Mouse (Mus musculus) heart, postnatal 0 days (tissue): ENCODE measurements around the gene Pdhx. TPM values are rescaled to one million over a fixed set of nuclear protein-coding genes. Genes with fewer than 3 reads are reported as not detected.

ENCODE experiments used
- ATAC-seq: fragments of 200-750 bp; cut with Nextera tagmentation; 2 replicates; pipeline ENCODE4 v1.8.0; 2017; ENCODE audit warnings: low read depth, moderate number of reproducible peaks, moderate library complexity; ENCODE audit not compliant: insufficient read depth
- DNase-seq: peaks from one replicate; pipeline ENCODE4 v3.0.0-alpha.2; 2016; ENCODE audit warnings: low spot score
- H3K27ac ChIP-seq: fragments of 300-500 bp; sonication (generic); 2 replicates; pipeline ENCODE4 v1.5.1; 2014; ENCODE audit warnings: low read depth, mild to moderate bottlenecking
- H3K27me3 ChIP-seq: fragments of 300-500 bp; sonication (generic); 2 replicates; pipeline ENCODE4 v1.6.1; 2014; ENCODE audit warnings: low read length, mixed read lengths; ENCODE audit not compliant: control insufficient read depth, insufficient read depth
- H3K36me3 ChIP-seq: fragments of 300-500 bp; sonication (generic); replicated peaks from 2 replicates; pipeline ENCODE4 v1.6.1; 2014; ENCODE audit warnings: low read length, mixed read lengths; ENCODE audit not compliant: control insufficient read depth, insufficient read depth
- H3K4me1 ChIP-seq: fragments of 300-500 bp; sonication (generic); 2 replicates; pipeline ENCODE4 v1.6.1; 2014; ENCODE audit warnings: antibody characterized with exemption; ENCODE audit not compliant: control insufficient read depth, insufficient read depth
- H3K4me2 ChIP-seq: fragments of 300-500 bp; sonication (generic); 2 replicates; pipeline ENCODE4 v1.6.1; 2014; ENCODE audit warnings: low read depth, mild to moderate bottlenecking, low read length, moderate library complexity
- H3K4me3 ChIP-seq: fragments of 300-500 bp; sonication (generic); 2 replicates; pipeline ENCODE4 v1.5.1; 2014; ENCODE audit warnings: low read depth, low read length
- H3K9ac ChIP-seq: fragments of 300-500 bp; sonication (generic); replicated peaks from 2 replicates; pipeline ENCODE4 v1.6.1; 2014; ENCODE audit warnings: low read depth, low read length, mixed read lengths
- H3K9me3 ChIP-seq: fragments of 300-500 bp; sonication (generic); replicated peaks from 2 replicates; pipeline ENCODE4 v1.6.1; 2016; ENCODE audit warnings: low read length; ENCODE audit not compliant: control insufficient read depth
- CTCF ChIP-seq: IDR thresholded peaks from 2 replicates; pipeline ENCODE4 v1.5.1; 2016; ENCODE audit warnings: antibody characterized with exemption, control low read depth, low read depth
- EP300 ChIP-seq: IDR thresholded peaks from 2 replicates; pipeline ENCODE4 v1.6.1; 2016; ENCODE audit warnings: antibody characterized with exemption, low read depth
- WGBS: fragments of 180-500 bp; shearing (Covaris S2); extraction: QIAGEN DNeasy Blood & Tissue Kit; methylation state at CpG from one replicate; pipeline ENCODE4 v1.1.7; 2014; 5-methylcytosine and 5-hydroxymethylcytosine counted together
- polyA plus RNA-seq: library from polyadenylated mRNA; unstranded; fragments of >200 nt; fragmentation: Nextera tagmentation; extraction: Ambion mirVana; gene quantifications from 2 replicates; pipeline ENCODE4 v1.2.1, GENCODE M21; 2015
- total RNA-seq: library from RNA; depleted of rRNA; stranded (reverse); fragments of >200 nt; gene quantifications from 2 replicates; pipeline ENCODE4 v1.2.3, GENCODE M21; 2014; ENCODE audit warnings: low replicate concordance

The Pdhx gene
- total and polyA plus RNA-seq, 2 experiments from 2014 or later, result 50.5 to 99.2 TPM

DNA sequence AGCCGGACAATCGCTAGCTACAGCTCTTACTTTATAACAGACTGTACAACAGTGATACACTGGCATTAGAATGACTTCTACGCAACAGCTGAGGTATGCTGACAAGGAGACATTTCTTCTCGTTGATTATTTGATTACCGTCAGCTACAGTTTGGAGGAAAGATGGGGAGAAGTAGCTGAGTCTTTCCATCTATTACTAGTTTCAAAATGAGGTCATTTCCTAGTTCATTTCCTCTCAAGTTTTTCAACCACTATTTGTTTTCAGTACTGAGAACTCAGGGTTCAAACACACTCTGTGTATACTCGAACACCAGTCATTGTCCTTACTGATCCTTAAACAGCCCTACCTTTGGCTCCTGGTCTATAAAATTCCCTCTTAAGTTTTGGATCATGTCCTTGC, 17.5 kb downstream of the Pdhx start:
- whole genome bisulfite sequencing, result 83% methylated on average over 6 of the region's 6 CpGs
- Histone ChIP-seq H3K27ac (no peak overlapping the region), H3K4me3 (no peak overlapping the region), H3K4me2 (no peak overlapping the region), H3K9ac (no peak overlapping the region), H3K4me1 (no peaks in the 10 kb centered on the region), H3K27me3 (no peaks in the 10 kb centered on the region), H3K36me3 (0 out of 2 replicates have a peak, but pooled peaks cover 9% of the 10 kb centered on the region), H3K9me3 (no peaks in the 10 kb centered on the region)
- ATAC-seq (no peak), DNase-seq (no peak)
- TF ChIP-seq EP300, result no peak
- TF ChIP-seq CTCF, result no peak

DNA sequence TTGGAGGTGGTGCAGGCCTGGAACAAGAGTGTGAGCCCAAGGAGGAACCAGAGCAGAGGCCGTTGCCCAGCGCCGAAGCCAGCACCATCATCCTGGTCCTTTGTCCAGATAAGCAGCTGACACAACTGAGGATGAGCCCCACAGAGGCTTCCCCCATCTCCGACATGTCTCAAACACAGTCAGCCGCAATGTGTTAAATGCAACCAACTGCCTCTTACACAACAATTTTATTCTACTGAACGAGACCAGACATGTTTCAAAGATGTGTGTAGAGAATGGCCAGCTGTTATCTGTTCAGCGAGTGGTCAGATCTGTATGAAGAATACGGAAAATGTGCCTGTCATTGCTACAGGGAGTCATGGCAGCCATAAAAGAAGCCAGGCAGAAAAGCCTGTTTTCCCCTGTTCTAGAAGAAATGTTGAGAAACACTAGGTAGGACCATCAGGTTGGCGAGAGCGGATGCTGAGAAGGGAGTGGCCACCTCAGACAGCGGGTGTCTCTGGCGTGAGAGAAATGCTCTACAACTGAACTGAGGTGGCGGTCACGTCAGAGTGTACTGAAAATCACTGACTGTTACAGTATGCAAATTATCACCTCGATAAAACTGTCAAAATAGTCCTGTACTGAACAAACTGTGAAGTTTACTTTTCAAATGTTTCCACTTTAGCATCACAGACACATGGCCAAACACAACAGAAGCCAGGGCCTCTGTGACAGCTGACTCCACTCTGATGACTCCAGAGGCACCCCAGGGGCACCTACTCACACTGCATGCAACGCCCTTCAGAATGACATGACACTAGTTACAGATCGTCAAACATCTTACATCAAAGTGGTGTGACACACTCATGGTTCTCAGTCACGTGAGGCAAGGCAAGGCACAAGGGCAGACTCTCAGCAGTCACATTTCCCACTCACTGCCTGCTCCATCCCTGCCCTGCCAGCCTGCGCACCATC, 21.1 kb downstream of the Pdhx start:
- Histone ChIP-seq H3K27me3 (no peaks in the 10 kb centered on the region), H3K27ac (no peak overlapping the region), H3K36me3 (0 out of 2 replicates have a peak, but pooled peaks cover 6% of the 10 kb centered on the region), H3K4me2 (no peak overlapping the region), H3K4me1 (no peaks in the 10 kb centered on the region), H3K9ac (no peak overlapping the region), H3K9me3 (no peaks in the 10 kb centered on the region), H3K4me3 (no peak overlapping the region)
- no peak for ATAC-seq
- WGBS, result 76% methylated on average over 19 of the region's 19 CpGs
- no peak for TF ChIP-seq EP300
- TF ChIP-seq CTCF, result no peak
- no peak for DNase-seq

DNA sequence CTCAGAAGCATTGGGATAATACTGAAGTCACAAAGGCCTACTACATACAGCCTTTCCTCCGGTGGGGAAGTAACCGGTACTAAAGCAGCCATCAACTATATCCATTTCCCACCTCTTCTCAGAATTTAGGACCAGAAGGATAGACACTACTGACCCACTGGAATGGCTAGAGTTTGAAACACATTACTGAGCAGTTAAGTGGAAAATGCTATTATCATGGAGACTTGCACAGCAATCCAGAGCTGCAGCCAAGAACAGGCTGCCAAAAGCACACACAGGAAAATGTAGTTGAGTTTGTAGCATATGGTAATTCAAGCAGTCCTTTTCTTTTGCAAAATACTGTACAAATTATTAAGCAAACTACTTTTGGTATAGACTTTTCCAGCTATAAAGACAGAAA, 28.0 kb downstream of the Pdhx start:
- Histone ChIP-seq H3K4me3 (no peak overlapping the region), H3K27ac (no peak overlapping the region), H3K9ac (no peak overlapping the region), H3K4me1 (no peaks in the 10 kb centered on the region), H3K9me3 (no peaks in the 10 kb centered on the region), H3K4me2 (no peak overlapping the region), H3K36me3 (peaks cover 9% of the 10 kb centered on the region; the same call in 1 of the 2 replicates), H3K27me3 (no peaks in the 10 kb centered on the region)
- WGBS, result 98% methylated on average over 2 of the region's 2 CpGs
- TF ChIP-seq CTCF (no peak), EP300 (no peak)
- no peak for DNase-seq
- no peak for ATAC-seq

DNA sequence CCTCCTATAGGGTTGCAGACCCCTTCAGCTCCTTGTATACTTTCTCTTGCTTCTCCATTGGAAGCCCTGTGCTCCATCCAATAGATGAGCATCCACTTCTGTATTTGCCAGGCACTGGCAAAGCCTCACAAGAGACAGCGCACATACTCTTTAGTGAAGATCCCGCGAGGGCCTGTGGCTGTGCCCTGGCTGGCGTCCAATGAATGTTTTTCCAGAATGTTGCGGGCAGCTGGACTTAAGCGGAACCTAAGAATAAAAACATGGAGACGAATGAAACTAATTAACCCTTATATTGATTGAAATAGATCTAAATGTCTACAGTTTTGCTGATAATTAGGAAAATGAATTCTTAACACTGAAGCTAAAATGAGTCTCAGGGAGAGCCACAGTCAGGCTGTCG, 32.4 kb downstream of the Pdhx start:
- no peak overlapping the region for H3K4me3 ChIP-seq
- H3K4me2 ChIP-seq, result no peak overlapping the region
- no peaks in the 10 kb centered on the region for H3K9me3 ChIP-seq
- no peaks in the 10 kb centered on the region for H3K4me1 ChIP-seq
- H3K36me3 ChIP-seq, result peaks cover 33% of the 10 kb centered on the region
- DNase-seq, result no peak
- H3K27ac ChIP-seq, result no peak overlapping the region
- TF ChIP-seq EP300 (no peak), CTCF (no peak)
- no peaks in the 10 kb centered on the region for H3K27me3 ChIP-seq
- H3K9ac ChIP-seq, result no peak overlapping the region
- 45% methylated on average over 8 of the region's 8 CpGs for WGBS
- ATAC-seq, result no peak

- 81% methylated on average over 4 of the region's 4 CpGs for WGBS
- Histone ChIP-seq H3K9ac (no peak overlapping the region), H3K9me3 (no peaks in the 10 kb centered on the region), H3K4me3 (no peak overlapping the region), H3K4me1 (no peaks in the 10 kb centered on the region), H3K27ac (no peak overlapping the region), H3K27me3 (no peaks in the 10 kb centered on the region), H3K4me2 (no peak overlapping the region), H3K36me3 (peaks cover 40% of the 10 kb centered on the region)
- ATAC-seq (no peak), DNase-seq (no peak)
- TF ChIP-seq CTCF (no peak), EP300 (no peak)
Measured at GRCm38 (mm10) chr2:103037831-103038230, 35.5 kb downstream of the Pdhx start.

- Histone ChIP-seq H3K36me3 (peaks cover 33% of the 10 kb centered on the region), H3K9ac (no peak overlapping the region), H3K4me3 (no peak overlapping the region), H3K4me2 (no peak overlapping the region), H3K4me1 (no peaks in the 10 kb centered on the region), H3K9me3 (no peaks in the 10 kb centered on the region), H3K27me3 (no peaks in the 10 kb centered on the region), H3K27ac (no peak overlapping the region)
- TF ChIP-seq EP300 (no peak), CTCF (no peak)
- 92% methylated on average over 3 of the region's 3 CpGs for WGBS
- ATAC-seq, result no peak
- no peak for DNase-seq
Measured at GRCm38 (mm10) chr2:103022728-103023127, 50.6 kb downstream of the Pdhx start.
